Mouse (Mus musculus): ENCODE measurements around the gene Cadps.

- TF ChIP-seq CTCF (IDR thresholded peaks at IDR 0.05; ENCODE audit: extremely low read depth, insufficient read depth, low read length): no peak
- no peak for TF ChIP-seq POLR2A (IDR thresholded peaks at IDR 0.05; ENCODE audit: extremely low read depth, insufficient read depth, low read length)
Measured at GRCm38 (mm10) chr14:12843860-12844259, 21.0 kb upstream of the Cadps start.
